Mouse (Mus musculus) stomach, postnatal 0 days (tissue): ENCODE measurements around the gene Smyd4. TPM values are rescaled to one million over a fixed set of nuclear protein-coding genes. Genes with fewer than 3 reads are reported as not detected.
A peak's percentile ranks its signal among the peaks of the same experiment; 100 is the strongest.

Experiments used
- ATAC-seq: fragments of 200-750 bp; cut with Nextera tagmentation; 2 replicates; pipeline ENCODE4 v1.8.0; 2017; ENCODE audit not compliant: low FRiP score, low TSS enrichment
- DNase-seq: peaks from one replicate; pipeline ENCODE4 v3.0.0-alpha.2; 2016; ENCODE audit warnings: low spot score
- H3K27ac ChIP-seq: fragments of 300-500 bp; sonication (generic); replicated peaks from 2 replicates; pipeline ENCODE4 v1.5.1; 2014; ENCODE audit warnings: mild to moderate bottlenecking, control low read depth
- H3K27me3 ChIP-seq: fragments of 300-500 bp; sonication (generic); 2 replicates; pipeline ENCODE4 v1.6.1; 2014; ENCODE audit warnings: low read length; ENCODE audit not compliant: control insufficient read depth, insufficient read depth
- H3K36me3 ChIP-seq: fragments of 300-500 bp; sonication (generic); 2 replicates; pipeline ENCODE4 v1.6.1; 2014; ENCODE audit warnings: low read length, mixed read lengths; ENCODE audit not compliant: control insufficient read depth, insufficient read depth
- H3K4me1 ChIP-seq: fragments of 300-500 bp; sonication (generic); replicated peaks from 2 replicates; pipeline ENCODE4 v1.6.1; 2014; ENCODE audit warnings: antibody characterized with exemption; ENCODE audit not compliant: control insufficient read depth, insufficient read depth
- H3K4me2 ChIP-seq: fragments of 300-500 bp; sonication (generic); replicated peaks from 2 replicates; pipeline ENCODE4 v1.6.1; 2014; ENCODE audit warnings: low read depth, mild to moderate bottlenecking, control low read depth, moderate library complexity
- H3K4me3 ChIP-seq: fragments of 300-500 bp; sonication (generic); 2 replicates; pipeline ENCODE4 v1.5.1; 2014; ENCODE audit warnings: low read depth, low read length, control low read depth
- H3K9ac ChIP-seq: fragments of 300-500 bp; sonication (generic); 2 replicates; pipeline ENCODE4 v1.6.1; 2014; ENCODE audit warnings: mild to moderate bottlenecking, low read length, control low read depth, mixed read lengths
- H3K9me3 ChIP-seq: fragments of 300-500 bp; sonication (generic); 2 replicates; pipeline ENCODE4 v1.6.1; 2016; ENCODE audit warnings: low read length; ENCODE audit not compliant: control insufficient read depth
- CTCF ChIP-seq: IDR thresholded peaks from 2 replicates; pipeline ENCODE4 v1.5.1; 2016; ENCODE audit warnings: antibody characterized with exemption, low read depth, mild to moderate bottlenecking, moderate library complexity
- EP300 ChIP-seq: optimal IDR thresholded peaks from 2 replicates; pipeline ENCODE3; 2016; ENCODE audit warnings: antibody characterized with exemption
- WGBS: fragments of 180-500 bp; shearing (Covaris S2); extraction: QIAGEN DNeasy Blood & Tissue Kit; methylation state at CpG from one replicate; pipeline ENCODE4 v1.1.7; 2014; 5-methylcytosine and 5-hydroxymethylcytosine counted together
- polyA plus RNA-seq: library from polyadenylated mRNA; unstranded; fragments of >200 nt; fragmentation: Nextera tagmentation; extraction: Ambion mirVana; gene quantifications from 2 replicates; pipeline ENCODE4 v1.2.1, GENCODE M21; 2015

The Smyd4 gene
- polyA plus RNA-seq, 1 experiment from 2014 or later: 5.0 TPM

- DNase-seq: no peak
Observed at GRCm38 (mm10) chr11:75404801-75405200, 56.6 kb downstream of the Smyd4 start.

GRCm38 (mm10) chr11:75406104-75406503 is 57.9 kb downstream of the Smyd4 start:
- peaks cover 2% of the 10 kb centered on the region; the same call in 1 of the 2 replicates for H3K4me1 ChIP-seq

More at GRCm38 (mm10) chr11:75404801-75405200, 56.6 kb downstream of the Smyd4 start:
- no peak for TF ChIP-seq CTCF
- TF ChIP-seq EP300: no peak
- Histone ChIP-seq H3K36me3 (no peaks in the 10 kb centered on the region; the same call in 1 of the 2 replicates), H3K27ac (peak overlapping the region; percentile 82), H3K4me2 (no peak overlapping the region), H3K27me3 (no peaks in the 10 kb centered on the region), H3K9ac (no peak overlapping the region), H3K9me3 (no peaks in the 10 kb centered on the region), H3K4me3 (no peak overlapping the region), H3K4me1 (peaks cover 2% of the 10 kb centered on the region; the same call in 1 of the 2 replicates)
- 89% methylated on average over 6 of the region's 6 CpGs for WGBS
- ATAC-seq: no peak

GRCm38 (mm10) chr11:75406865-75407264 is 58.6 kb downstream of the Smyd4 start:
- 46% methylated on average over 3 of the region's 3 CpGs for WGBS
- H3K4me1 ChIP-seq: peaks cover 2% of the 10 kb centered on the region; the same call in 1 of the 2 replicates
- H3K36me3 ChIP-seq: no peaks in the 10 kb centered on the region
- H3K27ac ChIP-seq: no peak overlapping the region
- H3K4me3 ChIP-seq: no peak overlapping the region
- no peaks in the 10 kb centered on the region for H3K27me3 ChIP-seq
- H3K9me3 ChIP-seq: no peaks in the 10 kb centered on the region
- DNase-seq (peak; percentile 56), ATAC-seq (no peak)
- no peak overlapping the region for H3K4me2 ChIP-seq
- no peak for TF ChIP-seq EP300
- peak; percentile 75 for TF ChIP-seq CTCF
- H3K9ac ChIP-seq: no peak overlapping the region

More at GRCm38 (mm10) chr11:75406104-75406503, 57.9 kb downstream of the Smyd4 start:
- TF ChIP-seq EP300 (no peak), CTCF (peak; percentile 16; the same call in 1 of the 2 replicates)
- no peak overlapping the region for H3K4me3 ChIP-seq
- no peak overlapping the region for H3K9ac ChIP-seq
- H3K4me2 ChIP-seq: no peak overlapping the region
- 71% methylated on average over 4 of the region's 4 CpGs for WGBS
- H3K27ac ChIP-seq: no peak overlapping the region
- no peaks in the 10 kb centered on the region for H3K9me3 ChIP-seq
- H3K27me3 ChIP-seq: no peaks in the 10 kb centered on the region
- no peak for DNase-seq
- H3K36me3 ChIP-seq: no peaks in the 10 kb centered on the region
- no peak for ATAC-seq

GRCm38 (mm10) chr11:75409679-75410575 is 61.7 kb downstream of the Smyd4 start:
- H3K27ac ChIP-seq: no peak overlapping the region
- no peak for DNase-seq

GRCm38 (mm10) chr11:75410591-75410990 is 62.4 kb downstream of the Smyd4 start:
- H3K4me2 ChIP-seq: no peak overlapping the region
- no peaks in the 10 kb centered on the region for H3K4me1 ChIP-seq
- H3K27ac ChIP-seq: no peak overlapping the region
- DNase-seq: no peak
- TF ChIP-seq EP300 (no peak), CTCF (no peak)
- ATAC-seq: no peak
- no peaks in the 10 kb centered on the region for H3K9me3 ChIP-seq
- no peak overlapping the region for H3K4me3 ChIP-seq
- no peak overlapping the region for H3K9ac ChIP-seq
- WGBS: 89% methylated on average over 7 of the region's 7 CpGs
- H3K27me3 ChIP-seq: no peaks in the 10 kb centered on the region
- H3K36me3 ChIP-seq: no peaks in the 10 kb centered on the region

More at GRCm38 (mm10) chr11:75409679-75410575, 61.7 kb downstream of the Smyd4 start:
- 0 out of 2 replicates have a peak, but pooled peaks have one; percentile 29 for ATAC-seq
- no peaks in the 10 kb centered on the region for H3K9me3 ChIP-seq
- H3K36me3 ChIP-seq: no peaks in the 10 kb centered on the region
- TF ChIP-seq EP300: no peak
- no peak for TF ChIP-seq CTCF
- H3K4me2 ChIP-seq: no peak overlapping the region
- H3K4me3 ChIP-seq: no peak overlapping the region
- H3K27me3 ChIP-seq: no peaks in the 10 kb centered on the region
- H3K4me1 ChIP-seq: no peaks in the 10 kb centered on the region
- WGBS: 70% methylated on average over 17 of the region's 17 CpGs
- H3K9ac ChIP-seq: no peak overlapping the region

GRCm38 (mm10) chr11:75415096-75415495 is 66.9 kb downstream of the Smyd4 start:
- Histone ChIP-seq H3K9ac (no peak overlapping the region), H3K4me1 (no peaks in the 10 kb centered on the region), H3K4me3 (no peak overlapping the region), H3K27me3 (no peaks in the 10 kb centered on the region), H3K4me2 (no peak overlapping the region), H3K36me3 (no peaks in the 10 kb centered on the region), H3K9me3 (no peaks in the 10 kb centered on the region), H3K27ac (no peak overlapping the region)
- 36% methylated on average over 7 of the region's 7 CpGs for WGBS
- peak; percentile 40; the same call in 1 of the 2 replicates for ATAC-seq
- DNase-seq: no peak
- TF ChIP-seq CTCF: no peak
- no peak for TF ChIP-seq EP300
